In the genomic region with DNA sequence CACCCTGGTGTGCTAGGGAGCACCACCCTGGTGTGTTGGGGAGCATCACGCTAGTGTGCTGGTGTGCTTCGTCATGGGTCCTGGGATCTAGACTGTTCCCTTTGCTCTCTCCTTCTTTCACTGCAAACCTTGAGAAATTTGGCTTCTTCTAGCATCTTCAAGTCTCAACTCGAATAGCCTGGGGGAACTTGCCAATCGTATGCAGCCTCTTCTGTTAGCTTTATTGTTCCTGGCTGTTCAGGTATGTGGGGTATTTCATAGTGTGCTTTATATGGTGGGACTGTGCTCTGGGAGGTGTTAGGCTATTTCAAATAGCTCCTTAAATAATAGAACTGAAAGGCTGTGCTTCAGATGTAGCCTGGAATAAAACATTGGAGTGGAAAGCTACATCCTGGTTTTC, we compare ENCODE assay signal across 25 mouse cellular contexts.
"Had no signal": no experiment of that assay in that cellular context is flagged by ENCODE, and none has a peak within 500 bp of the region (broad histone marks: within the 10 kb centered on the region; RNA-seq: fewer than 3 reads in every experiment).

No protein-coding gene starts in this region.

- DNase-seq: gastrocnemius, postnatal 14 days; gastrocnemius, postnatal 36 days; heart, adult 11 months; heart, adult 2 months; heart, postnatal 14 days; heart, postnatal 36 days; kidney, adult 11 months; kidney, adult 2 months; kidney, postnatal 10 days; kidney, postnatal 25 days; kidney, postnatal 4 days; left cerebral cortex, postnatal 4 days had no signal

- H3K9ac ChIP-seq: heart, embryonic 13.5 days; heart, embryonic 15.5 days; hindbrain, embryonic 13.5 days; hindbrain, embryonic 15.5 days; limb, embryonic 12.5 days; limb, embryonic 15.5 days; liver, embryonic 12.5 days; liver, embryonic 14.5 days had no signal

- H3K4me3 ChIP-seq: heart, adult 2 months; heart, embryonic 13.5 days; heart, embryonic 15.5 days; hindbrain, embryonic 13.5 days; hindbrain, embryonic 15.5 days; layer of hippocampus, adult 2 months; left cerebral cortex, adult 2 months; limb, embryonic 12.5 days; limb, embryonic 15.5 days; liver, embryonic 12.5 days had no signal

- H3K9me3 ChIP-seq: heart, embryonic 13.5 days; heart, embryonic 15.5 days; hindbrain, embryonic 13.5 days; hindbrain, embryonic 15.5 days; limb, embryonic 12.5 days; limb, embryonic 15.5 days; liver, embryonic 12.5 days had no signal

- H3K4me2 ChIP-seq: heart, embryonic 11.5 days; heart, embryonic 13.5 days; heart, embryonic 15.5 days; hindbrain, embryonic 13.5 days; hindbrain, embryonic 15.5 days; limb, embryonic 12.5 days; limb, embryonic 15.5 days; liver, embryonic 12.5 days had no signal

- H3K4me1 ChIP-seq: heart, embryonic 15.5 days; hindbrain, embryonic 13.5 days; hindbrain, embryonic 15.5 days; limb, embryonic 12.5 days; limb, embryonic 15.5 days had no signal

- H3K36me3 ChIP-seq: heart, embryonic 13.5 days; heart, embryonic 15.5 days; hindbrain, embryonic 13.5 days; hindbrain, embryonic 15.5 days; limb, embryonic 12.5 days; limb, embryonic 15.5 days; liver, embryonic 12.5 days had no signal

- H3K27me3 ChIP-seq: heart, embryonic 13.5 days; heart, embryonic 15.5 days; hindbrain, embryonic 13.5 days; hindbrain, embryonic 15.5 days; limb, embryonic 12.5 days; limb, embryonic 15.5 days; liver, embryonic 12.5 days had no signal

- ATAC-seq: hindbrain, postnatal 0 days; intestine, embryonic 16.5 days; liver, embryonic 12.5 days had no signal

- H3K27ac ChIP-seq: heart, adult 2 months; heart, embryonic 13.5 days; heart, embryonic 15.5 days; hindbrain, embryonic 13.5 days; hindbrain, embryonic 15.5 days; hindbrain, postnatal 0 days; layer of hippocampus, adult 2 months; left cerebral cortex, adult 2 months; limb, embryonic 12.5 days; limb, embryonic 15.5 days; liver, embryonic 12.5 days; liver, embryonic 14.5 days had no signal
